Mouse (Mus musculus): ENCODE results near the gene Kcna5.

- TF ChIP-seq CTCF (IDR thresholded peaks at IDR 0.05; ENCODE audit: insufficient read depth, low read length) = no peak
- TF ChIP-seq POLR2A (IDR thresholded peaks at IDR 0.05; ENCODE audit: borderline replicate concordance, extremely low read depth, low read depth, low read length) = no peak
These were observed 46.4 kb upstream of the Kcna5 start for GRCm38 (mm10) chr6:126581632-126582031.

Measured in lung, adult 2 months (tissue).